Mouse (Mus musculus) stomach, postnatal 0 days (tissue): Measurements from ENCODE around the gene Dohh. TPM values are rescaled to one million over a fixed set of nuclear protein-coding genes. Genes with fewer than 3 reads are reported as not detected.
A peak's percentile ranks its signal among the peaks of the same experiment; 100 is the strongest.

ENCODE experiments used
- ATAC-seq: fragments of 200-750 bp; cut with Nextera tagmentation; 2 replicates; pipeline ENCODE4 v1.8.0; 2017; ENCODE audit not compliant: low FRiP score, low TSS enrichment
- DNase-seq: peaks from one replicate; pipeline ENCODE4 v3.0.0-alpha.2; 2016; ENCODE audit warnings: low spot score
- H3K27ac ChIP-seq: fragments of 300-500 bp; sonication (generic); replicated peaks from 2 replicates; pipeline ENCODE4 v1.5.1; 2014; ENCODE audit warnings: mild to moderate bottlenecking, control low read depth
- H3K27me3 ChIP-seq: fragments of 300-500 bp; sonication (generic); 2 replicates; pipeline ENCODE4 v1.6.1; 2014; ENCODE audit warnings: low read length; ENCODE audit not compliant: control insufficient read depth, insufficient read depth
- H3K36me3 ChIP-seq: fragments of 300-500 bp; sonication (generic); 2 replicates; pipeline ENCODE4 v1.6.1; 2014; ENCODE audit warnings: low read length, mixed read lengths; ENCODE audit not compliant: control insufficient read depth, insufficient read depth
- H3K4me1 ChIP-seq: fragments of 300-500 bp; sonication (generic); replicated peaks from 2 replicates; pipeline ENCODE4 v1.6.1; 2014; ENCODE audit warnings: antibody characterized with exemption; ENCODE audit not compliant: control insufficient read depth, insufficient read depth
- H3K4me2 ChIP-seq: fragments of 300-500 bp; sonication (generic); replicated peaks from 2 replicates; pipeline ENCODE4 v1.6.1; 2014; ENCODE audit warnings: low read depth, mild to moderate bottlenecking, control low read depth, moderate library complexity
- H3K4me3 ChIP-seq: fragments of 300-500 bp; sonication (generic); 2 replicates; pipeline ENCODE4 v1.5.1; 2014; ENCODE audit warnings: low read depth, low read length, control low read depth
- H3K9ac ChIP-seq: fragments of 300-500 bp; sonication (generic); 2 replicates; pipeline ENCODE4 v1.6.1; 2014; ENCODE audit warnings: mild to moderate bottlenecking, low read length, control low read depth, mixed read lengths
- H3K9me3 ChIP-seq: fragments of 300-500 bp; sonication (generic); 2 replicates; pipeline ENCODE4 v1.6.1; 2016; ENCODE audit warnings: low read length; ENCODE audit not compliant: control insufficient read depth
- CTCF ChIP-seq: IDR thresholded peaks from 2 replicates; pipeline ENCODE4 v1.5.1; 2016; ENCODE audit warnings: antibody characterized with exemption, low read depth, mild to moderate bottlenecking, moderate library complexity
- EP300 ChIP-seq: optimal IDR thresholded peaks from 2 replicates; pipeline ENCODE3; 2016; ENCODE audit warnings: antibody characterized with exemption
- WGBS: fragments of 180-500 bp; shearing (Covaris S2); extraction: QIAGEN DNeasy Blood & Tissue Kit; methylation state at CpG from one replicate; pipeline ENCODE4 v1.1.7; 2014; 5-methylcytosine and 5-hydroxymethylcytosine counted together
- polyA plus RNA-seq: library from polyadenylated mRNA; unstranded; fragments of >200 nt; fragmentation: Nextera tagmentation; extraction: Ambion mirVana; gene quantifications from 2 replicates; pipeline ENCODE4 v1.2.1, GENCODE M21; 2015

Gene Dohh
- polyA plus RNA-seq, 1 experiment from 2014 or later: 59.4 TPM

DNA sequence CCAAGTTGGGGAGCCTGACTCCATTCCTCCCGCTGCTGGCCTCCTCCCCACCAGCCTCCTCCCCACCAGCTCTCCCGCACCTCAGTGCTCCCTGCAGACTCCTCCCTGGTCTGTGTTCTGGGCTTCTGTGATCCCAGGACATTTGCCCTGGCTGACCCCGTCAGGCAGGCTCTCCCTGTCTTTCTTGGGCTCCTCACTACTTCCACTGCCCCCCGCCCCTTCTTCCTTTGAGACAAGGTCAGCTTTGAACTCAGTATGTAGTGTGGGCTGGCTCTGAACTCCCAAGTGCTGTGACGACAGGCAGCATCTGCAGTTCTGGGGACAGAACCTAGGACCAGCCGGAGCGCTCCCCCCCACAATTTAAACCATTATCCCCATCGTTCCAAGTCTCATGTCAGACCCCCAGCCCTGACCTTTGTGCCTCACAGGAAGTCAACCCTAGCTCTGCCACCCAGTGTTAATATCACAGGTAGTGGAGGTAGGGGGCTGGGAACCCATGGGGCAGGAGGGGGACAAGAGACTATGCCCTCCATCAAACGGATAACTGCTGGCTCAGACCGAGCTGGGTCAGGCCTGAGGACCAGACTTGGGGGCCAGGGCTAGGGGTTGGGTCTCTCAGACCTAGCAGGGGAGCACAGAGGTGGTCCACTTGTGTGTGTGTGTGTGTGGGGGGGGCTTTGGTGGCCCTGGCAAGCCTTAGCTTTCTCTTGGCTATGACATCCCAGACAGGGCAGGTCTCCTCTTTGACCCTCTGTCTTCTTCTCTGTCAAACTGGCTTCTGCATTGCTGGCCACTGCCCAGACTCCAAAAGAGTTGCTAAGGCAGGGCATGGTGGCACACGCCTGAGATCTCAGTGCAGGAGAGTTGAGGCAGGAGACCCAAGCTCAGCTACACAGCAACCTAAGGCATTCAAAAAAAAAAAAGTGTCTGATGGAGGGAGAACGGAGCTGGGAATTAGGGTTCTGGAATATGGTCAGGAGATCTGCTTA lies 33.3 kb downstream of the Dohh start:
- H3K4me3 ChIP-seq: peak overlapping the region; percentile 27
- peak overlapping the region; percentile 86 for H3K27ac ChIP-seq
- peaks cover 19% of the 10 kb centered on the region for H3K4me1 ChIP-seq
- H3K9ac ChIP-seq: peak overlapping the region; percentile 51
- no peaks in the 10 kb centered on the region for H3K9me3 ChIP-seq
- no peak for DNase-seq
- TF ChIP-seq EP300 (no peak), CTCF (no peak)
- ATAC-seq: peak; percentile 16; the same call in 1 of the 2 replicates
- H3K4me2 ChIP-seq: peak overlapping the region; percentile 54
- H3K27me3 ChIP-seq: no peaks in the 10 kb centered on the region
- H3K36me3 ChIP-seq: 0 out of 2 replicates have a peak, but pooled peaks cover 3% of the 10 kb centered on the region
- 44% methylated on average over 12 of the region's 12 CpGs for whole genome bisulfite sequencing

DNA sequence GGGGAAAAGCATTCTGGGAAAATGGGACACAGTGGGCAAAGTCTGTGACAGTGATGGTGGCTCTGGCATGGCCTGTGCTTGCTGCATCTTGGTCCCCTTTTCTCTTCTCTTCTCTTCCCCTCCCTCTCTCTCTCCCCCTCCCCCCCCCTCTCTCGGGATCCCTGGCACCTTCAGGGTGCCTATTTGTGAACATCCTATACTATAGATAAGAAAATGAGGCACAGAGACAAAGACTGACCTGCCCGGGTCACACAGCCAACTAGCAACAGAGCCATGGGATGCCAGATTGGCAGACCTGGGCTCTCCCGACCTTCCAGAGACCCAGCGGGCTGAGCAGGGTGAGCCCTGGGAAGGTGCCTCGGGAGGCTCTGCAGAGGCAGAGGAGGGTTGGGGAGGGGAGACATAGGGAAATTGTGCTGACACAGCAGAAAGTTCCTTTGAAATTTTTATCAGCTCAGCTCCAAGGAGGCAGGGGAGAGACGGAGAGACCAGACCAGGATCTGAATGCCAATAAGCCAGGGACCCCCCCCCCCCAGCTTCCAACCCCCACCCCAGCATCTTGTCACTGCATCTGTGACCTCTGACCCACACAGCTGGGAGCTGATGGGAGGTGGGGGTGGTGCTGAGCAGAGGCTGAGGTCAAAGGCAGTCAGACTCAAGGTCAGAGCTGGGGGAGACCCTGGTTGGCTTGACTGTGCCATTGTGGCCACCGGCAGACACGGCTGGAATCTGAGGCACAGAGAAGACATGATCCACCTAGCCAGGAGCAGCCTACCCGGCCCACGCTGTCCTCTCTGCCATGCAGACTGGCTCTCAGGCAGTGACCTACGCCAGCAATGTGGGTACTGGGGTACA lies 34.2 kb downstream of the Dohh start:
- no peaks in the 10 kb centered on the region for H3K27me3 ChIP-seq
- WGBS: 67% methylated on average over 11 of the region's 11 CpGs
- H3K9ac ChIP-seq: 0 out of 2 replicates have a peak overlapping the region, but pooled peaks have one; percentile 8
- TF ChIP-seq CTCF (no peak), EP300 (no peak)
- no peak overlapping the region for H3K4me2 ChIP-seq
- no peak overlapping the region for H3K27ac ChIP-seq
- DNase-seq (no peak), ATAC-seq (no peak)
- H3K4me3 ChIP-seq: no peak overlapping the region
- H3K9me3 ChIP-seq: no peaks in the 10 kb centered on the region
- 0 out of 2 replicates have a peak, but pooled peaks cover 3% of the 10 kb centered on the region for H3K36me3 ChIP-seq
- H3K4me1 ChIP-seq: peaks cover 17% of the 10 kb centered on the region

DNA sequence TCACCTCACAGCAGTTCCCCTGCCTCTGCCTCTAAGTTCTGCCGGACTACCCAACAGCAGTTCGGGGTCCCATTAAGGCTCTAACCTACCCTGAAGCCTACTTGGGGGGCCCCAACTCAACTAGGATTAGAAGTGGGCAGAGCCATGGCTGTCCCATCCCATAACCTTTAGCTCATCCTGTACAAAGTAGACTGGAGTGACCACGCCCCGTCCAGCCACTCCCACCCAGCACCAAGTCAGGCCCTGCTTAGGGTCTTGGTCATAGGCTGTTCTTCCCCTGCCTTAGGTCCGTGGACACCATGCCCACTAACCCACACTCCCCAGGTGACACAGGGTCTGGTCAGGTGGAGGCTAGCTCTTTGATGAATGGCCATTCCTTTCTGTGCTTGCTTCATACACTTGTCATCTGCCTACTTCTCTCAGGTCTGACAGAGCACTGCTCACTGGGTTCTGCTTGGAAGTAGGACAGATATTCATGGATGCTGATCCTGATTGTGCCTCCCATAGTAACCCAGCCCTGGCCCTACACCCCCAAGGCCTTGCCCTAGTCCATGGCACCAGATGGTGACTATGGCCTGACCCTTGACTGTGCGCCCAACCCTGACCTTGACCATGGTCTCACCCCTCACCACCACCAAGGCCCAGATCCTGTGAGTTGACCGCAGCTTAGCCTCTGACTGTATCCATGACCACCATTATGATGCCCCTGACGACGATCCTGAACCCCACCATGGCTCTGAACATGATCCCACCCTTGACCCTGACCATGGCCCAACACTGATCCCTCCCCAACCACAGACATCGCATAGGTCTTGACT lies 35.1 kb downstream of the Dohh start:
- H3K27ac ChIP-seq: no peak overlapping the region
- 91% methylated on average over 10 of the region's 10 CpGs for WGBS
- H3K36me3 ChIP-seq: 0 out of 2 replicates have a peak, but pooled peaks cover 3% of the 10 kb centered on the region
- H3K4me3 ChIP-seq: no peak overlapping the region
- H3K4me1 ChIP-seq: peaks cover 19% of the 10 kb centered on the region
- no peaks in the 10 kb centered on the region for H3K9me3 ChIP-seq
- TF ChIP-seq CTCF (no peak), EP300 (no peak)
- no peak overlapping the region for H3K4me2 ChIP-seq
- ATAC-seq (no peak), DNase-seq (no peak)
- no peaks in the 10 kb centered on the region for H3K27me3 ChIP-seq
- 0 out of 2 replicates have a peak overlapping the region, but pooled peaks have one; percentile 8 for H3K9ac ChIP-seq

DNA sequence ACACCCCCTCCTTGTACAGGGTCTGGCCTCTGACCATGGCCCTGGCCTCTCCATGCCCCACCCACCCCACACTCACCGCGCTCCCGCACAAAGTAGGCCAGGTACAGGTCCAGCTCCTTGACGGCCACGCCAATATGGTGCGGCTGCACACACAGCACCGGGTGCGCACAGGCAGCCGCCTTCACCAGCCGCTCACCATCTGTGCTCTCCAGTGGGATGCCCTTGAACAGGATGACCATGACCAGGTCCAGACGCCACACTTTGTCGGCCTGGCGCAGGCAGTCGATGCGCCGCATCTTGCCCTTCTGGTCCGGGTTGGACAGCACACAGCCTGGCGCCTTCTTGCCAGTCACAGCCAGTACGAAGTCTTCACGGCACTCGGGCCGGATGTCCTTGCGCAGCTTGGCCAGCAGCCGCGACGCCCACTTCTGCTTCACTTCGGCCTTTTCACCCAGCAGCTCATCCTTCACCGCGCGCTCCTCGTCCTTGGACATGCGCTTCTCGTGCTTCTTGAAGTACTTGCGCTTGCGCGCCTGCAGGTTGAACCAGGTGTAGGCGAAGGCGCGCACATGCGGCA lies 36.1 kb downstream of the Dohh start:
- peaks cover 12% of the 10 kb centered on the region for H3K4me1 ChIP-seq

More for the DNA sequence above, 36.1 kb downstream of the Dohh start:
- Histone ChIP-seq H3K27me3 (no peaks in the 10 kb centered on the region), H3K9ac (no peak overlapping the region), H3K4me3 (no peak overlapping the region), H3K4me2 (no peak overlapping the region), H3K27ac (no peak overlapping the region), H3K9me3 (no peaks in the 10 kb centered on the region), H3K36me3 (0 out of 2 replicates have a peak, but pooled peaks cover 3% of the 10 kb centered on the region)
- ATAC-seq (no peak), DNase-seq (no peak)
- no peak for TF ChIP-seq CTCF
- no peak for TF ChIP-seq EP300
- 86% methylated on average over 40 of the region's 40 CpGs for WGBS
